Mouse (Mus musculus): ENCODE measurements around the gene Prrg4.
"Not testable (repeated sequence)": the region's sequence is repeated elsewhere in the genome, so short reads cannot be mapped to it uniquely, and the experiment has no call there.

Gene Prrg4

GRCm38 (mm10) chr2:104841736-104842135 lies 7.9 kb downstream of the Prrg4 start:
- no peak for DNase-seq

DNA sequence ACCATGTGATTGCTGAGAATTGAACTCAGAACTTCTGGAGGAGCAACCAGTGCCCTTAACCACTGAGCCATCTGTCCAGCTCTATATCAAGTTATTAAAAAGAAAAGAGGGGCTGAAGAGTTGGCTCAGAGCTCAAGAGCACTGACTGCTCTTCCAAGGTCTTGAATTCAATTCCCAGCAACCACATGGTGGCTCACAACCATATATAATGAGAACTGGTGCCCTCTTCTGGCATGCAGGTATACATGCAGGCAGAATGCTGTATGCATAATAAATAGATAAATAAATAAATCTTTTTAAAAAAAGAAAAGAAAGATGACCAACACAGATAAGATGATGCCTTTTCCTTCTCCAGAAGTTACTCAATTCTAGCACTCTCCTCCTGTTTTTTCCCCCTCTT lies 8.7 kb downstream of the Prrg4 start:
- no peak for DNase-seq

DNA sequence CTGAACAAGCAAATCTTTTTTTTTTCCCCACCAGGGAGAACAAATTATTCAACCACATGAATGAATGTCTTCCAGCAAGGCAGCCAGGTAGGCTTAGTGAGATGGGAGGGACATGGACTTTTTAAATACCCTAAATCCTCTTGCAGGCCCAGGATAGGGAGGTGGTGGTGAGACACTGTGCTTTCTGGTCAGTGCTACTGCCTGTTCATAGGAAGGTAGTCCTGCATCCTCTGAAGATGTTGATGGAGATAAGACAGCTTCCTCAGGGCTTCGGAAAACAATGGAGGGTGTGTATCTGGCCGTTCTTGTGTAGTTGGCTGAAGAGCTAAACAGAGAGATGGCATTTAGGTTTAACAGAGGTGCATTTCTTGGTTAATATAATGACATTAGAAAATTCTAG lies 17.2 kb downstream of the Prrg4 start:
- no peak for DNase-seq

DNA sequence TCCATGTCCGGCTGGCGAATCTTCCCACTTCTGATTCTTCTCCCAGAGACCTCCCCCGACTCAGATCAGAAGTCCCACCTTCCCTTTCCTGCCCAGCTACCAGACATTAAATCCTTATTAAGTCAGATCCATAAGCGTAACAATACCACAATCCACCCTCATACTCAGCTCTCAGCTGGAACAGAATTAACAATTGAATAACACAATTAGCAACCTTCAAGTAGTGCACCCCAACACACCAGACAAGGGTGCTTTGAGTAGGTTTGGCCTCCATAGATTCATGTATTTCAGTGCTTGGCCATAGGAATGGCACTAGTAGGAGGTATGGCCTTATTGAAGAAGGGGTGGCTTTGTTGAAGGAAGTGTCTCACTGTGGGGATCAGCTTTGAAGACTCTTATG lies 23.5 kb downstream of the Prrg4 start:
- no peak for DNase-seq

GRCm38 (mm10) chr2:104818763-104819162 lies 30.9 kb downstream of the Prrg4 start:
- DNase-seq: not testable (repeated sequence)

GRCm38 (mm10) chr2:104817555-104818330 lies 31.9 kb downstream of the Prrg4 start:
- peak in 1 of 2 experiments; percentile 2 for DNase-seq

GRCm38 (mm10) chr2:104816866-104817439 lies 32.7 kb downstream of the Prrg4 start:
- peak; percentile 71 to 82 for DNase-seq

DNA sequence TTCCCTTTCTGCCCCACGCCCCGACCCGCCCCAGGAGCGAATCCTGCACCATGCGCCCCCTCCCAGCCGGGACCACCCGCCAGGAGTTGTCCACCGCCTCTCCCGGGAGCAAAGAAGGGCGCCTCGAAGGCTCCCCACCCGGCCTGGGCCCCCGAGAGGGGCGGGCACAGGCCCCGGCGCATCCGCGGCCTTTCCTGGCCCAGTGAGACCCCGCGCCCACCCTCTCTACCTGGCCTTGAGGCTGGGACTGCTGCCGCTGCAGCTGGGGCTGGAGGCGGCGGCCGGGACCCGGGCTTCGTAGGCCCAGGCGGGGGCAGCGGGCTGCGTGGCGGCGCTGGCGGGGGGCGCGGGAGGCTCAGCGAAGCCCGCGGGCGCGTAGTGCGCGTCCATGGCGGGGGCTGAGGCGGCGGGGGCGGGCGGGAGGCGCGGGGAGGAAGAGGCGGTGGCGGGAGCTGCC lies 33.3 kb downstream of the Prrg4 start, which contains the start of gene Qser1:
Qser1 (minus strand) TSS at position 390 of the 457 bp plus-strand sequence.
- DNase-seq: no peak

DNA sequence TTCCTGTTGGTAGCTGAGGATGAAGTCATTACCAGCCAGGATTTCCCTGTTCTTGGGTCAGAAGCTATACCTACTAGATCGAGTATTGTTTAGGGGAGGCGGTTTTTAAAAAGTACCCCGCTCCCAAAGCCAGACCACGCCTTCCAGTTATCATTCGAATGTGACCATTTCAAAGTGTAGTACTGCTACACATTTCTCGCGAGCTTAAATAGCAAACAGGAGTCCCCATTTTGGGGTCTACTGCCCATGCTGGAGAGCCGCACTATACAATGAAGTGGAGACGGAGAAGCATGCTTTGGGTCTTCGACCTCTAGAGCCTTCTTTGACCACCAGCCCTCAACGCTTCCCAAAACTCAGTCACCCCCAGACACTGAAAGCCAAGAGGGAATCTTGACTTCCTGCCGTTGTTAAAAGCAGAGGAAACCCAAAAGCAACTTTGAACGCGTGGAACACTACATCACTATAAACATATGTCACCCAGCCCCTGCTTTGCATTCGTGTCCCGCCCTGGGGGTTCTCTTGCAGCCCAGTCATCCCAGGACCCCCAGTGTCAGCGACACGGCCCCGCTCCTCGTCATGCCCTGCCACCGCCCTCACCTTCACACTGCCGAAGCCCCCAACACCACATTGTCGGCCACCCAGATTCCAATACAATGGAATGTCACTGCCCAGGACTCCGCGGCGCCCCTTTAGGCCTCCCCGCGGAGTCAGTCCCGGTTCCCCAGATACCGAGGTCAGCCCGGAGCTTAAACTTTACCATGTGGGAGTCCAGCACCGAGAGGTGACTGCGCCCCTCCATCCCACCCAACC lies 33.9 kb downstream of the Prrg4 start:
- peak; percentile 12 to 38 for DNase-seq

DNA sequence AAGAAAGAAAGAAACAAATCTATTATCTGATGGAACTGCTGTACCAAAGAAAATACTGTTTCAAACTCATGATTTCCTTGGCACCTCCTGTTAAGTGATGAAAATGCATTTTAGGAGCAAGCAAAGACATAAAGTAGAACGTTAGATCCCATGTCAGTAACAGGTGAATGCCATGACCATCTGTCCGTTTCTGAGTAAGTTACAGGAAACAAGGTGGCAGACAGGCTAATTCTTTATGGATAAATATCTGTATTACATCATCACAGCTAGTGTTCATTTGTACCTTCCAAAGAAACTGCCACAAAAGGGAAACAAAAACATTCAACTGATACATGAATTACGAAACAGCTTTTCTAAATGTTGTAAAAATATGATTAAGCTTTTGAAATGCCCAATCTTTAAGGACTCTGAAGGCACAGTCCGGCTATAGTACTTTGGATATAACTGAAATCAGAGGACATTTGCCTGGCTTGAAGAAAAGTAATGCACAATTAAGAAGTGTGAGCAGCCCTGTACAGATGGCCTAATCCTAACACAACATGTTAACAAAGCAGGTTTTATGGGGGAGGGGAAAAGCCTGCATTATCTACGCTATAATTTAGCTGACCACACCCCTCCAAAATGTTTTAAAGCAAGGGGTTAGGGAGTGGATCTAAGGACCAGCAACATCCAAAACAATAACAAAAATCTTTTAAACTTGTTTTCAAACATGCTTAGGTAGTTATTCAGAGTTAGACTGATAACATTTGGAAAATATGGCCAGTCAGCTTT lies 35.3 kb downstream of the Prrg4 start:
- no peak for DNase-seq

- no peak for DNase-seq
Observed at GRCm38 (mm10) chr2:104805435-104805834, 44.2 kb downstream of the Prrg4 start.

Measured in spleen, adult 18-20 months (tissue).